Mouse (Mus musculus) lung, adult 2 months (tissue): ENCODE measurements at regions not wholly inside any gene's neighbourhood (a gene's known extent, or its start where the extent isn't known, plus 50 kb on each side); places are given as distances from the start of the nearest gene placed in this dataset.

Experiments
- CTCF ChIP-seq: fragments of 200-500 bp; IDR thresholded peaks from 2 replicates; pipeline ENCODE4 v1.5.1; 2011; ENCODE audit warnings: mild to moderate bottlenecking, low read length, control low read depth; ENCODE audit not compliant: insufficient read depth
- POLR2A ChIP-seq: fragments of 200-500 bp; IDR thresholded peaks from 2 replicates; pipeline ENCODE4 v1.6.1; 2011; ENCODE audit warnings: low read depth, mild to moderate bottlenecking, control low read depth, low read length, borderline replicate concordance; ENCODE audit errors: extremely low read depth

- TF ChIP-seq POLR2A (no peak), CTCF (no peak)
Measured at GRCm38 (mm10) chr13:102570286-102570685, 123.1 kb upstream of the Cd180 start.
